Mouse (Mus musculus) brain, embryonic 14.5 days (tissue): ENCODE measurements around the gene Hcn1.

ENCODE experiments used
- CTCF ChIP-seq: fragments of 200-500 bp; IDR thresholded peaks from 2 replicates; pipeline ENCODE4 v1.5.1; 2012; ENCODE audit warnings: inconsistent platforms, mild to moderate bottlenecking, moderate library complexity, borderline replicate concordance; ENCODE audit not compliant: insufficient read depth, insufficient read length; ENCODE audit errors: extremely low read depth
- POLR2A ChIP-seq: fragments of 200-500 bp; IDR thresholded peaks from 2 replicates; pipeline ENCODE4 v1.6.1; 2012; ENCODE audit warnings: mild to moderate bottlenecking, inconsistent platforms, borderline replicate concordance; ENCODE audit not compliant: poor library complexity, insufficient read depth, insufficient read length, severe bottlenecking; ENCODE audit errors: extremely low read depth

- TF ChIP-seq CTCF = no peak
- no peak for TF ChIP-seq POLR2A
Measured at GRCm38 (mm10) chr13:117964620-117965019, 362.5 kb downstream of the Hcn1 start.
